Mouse (Mus musculus) ES-E14 (cell line): ENCODE measurements around the gene Gpx3. TPM values are rescaled to one million over a fixed set of nuclear protein-coding genes. Genes with fewer than 3 reads are reported as not detected.

Source experiments
- DNase-seq: peaks from one replicate; pipeline ENCODE4 v3.0.0-alpha.2; 2013; ENCODE audit warnings: low read depth, low spot score
- H3K27ac ChIP-seq: 2 replicates; pipeline ENCODE4 v1.5.1; 2012; ENCODE audit warnings: low read depth, mild to moderate bottlenecking, low read length, moderate library complexity, mixed read lengths; ENCODE audit not compliant: poor library complexity, insufficient read depth, severe bottlenecking
- H3K36me3 ChIP-seq: 2 replicates; pipeline ENCODE4 v1.6.1; 2012; ENCODE audit warnings: mild to moderate bottlenecking, low read length, moderate library complexity, mixed read lengths; ENCODE audit not compliant: control insufficient read depth, poor library complexity, insufficient read depth, severe bottlenecking
- H3K4me1 ChIP-seq, 2 experiments: fragments of 150-350 bp in 1 of 2; sonication (generic) in 1 of 2; 2 replicates each; pipeline ENCODE4 v1.6.1; 2012; ENCODE audit warnings: low read length in 2 of 2, mild to moderate bottlenecking in 1 of 2, mixed read lengths in 1 of 2; ENCODE audit not compliant: control insufficient read depth in 2 of 2, insufficient read depth in 2 of 2, poor library complexity in 1 of 2
- H3K4me3 ChIP-seq, 2 experiments: fragments of 150-350 bp in 1 of 2; sonication (generic) in 1 of 2; 2 replicates each; pipeline ENCODE4 v1.5.1; 2012; ENCODE audit warnings: low read length in 2 of 2, low read depth in 1 of 2, mild to moderate bottlenecking in 1 of 2, mixed read lengths in 1 of 2; ENCODE audit not compliant: insufficient read depth in 1 of 2, poor library complexity in 1 of 2, severe bottlenecking in 1 of 2
- H3K9ac ChIP-seq: 2 replicates; pipeline ENCODE4 v1.6.1; 2012; ENCODE audit warnings: low read depth, mild to moderate bottlenecking, low read length, mixed read lengths; ENCODE audit not compliant: poor library complexity, insufficient read depth, severe bottlenecking
- H3K9me3 ChIP-seq: fragments of 150-350 bp; sonication (generic); 2 replicates; pipeline ENCODE4 v1.6.1; 2012; ENCODE audit warnings: low read depth, mild to moderate bottlenecking, low read length; ENCODE audit not compliant: control insufficient read depth, insufficient read depth
- CHD2 ChIP-seq: IDR thresholded peaks from 2 replicates; pipeline ENCODE4 v1.6.1; 2014; ENCODE audit warnings: mild to moderate bottlenecking, low read depth, low read length, inconsistent platforms
- HCFC1 ChIP-seq: IDR thresholded peaks from 2 replicates; pipeline ENCODE4 v1.6.1; 2012; ENCODE audit warnings: low read length, inconsistent platforms, borderline replicate concordance; ENCODE audit not compliant: insufficient read depth
- MAFK ChIP-seq: IDR thresholded peaks from 2 replicates; pipeline ENCODE4 v1.6.1; 2014; ENCODE audit warnings: mild to moderate bottlenecking, low read depth, low read length, inconsistent platforms; ENCODE audit not compliant: insufficient read depth
- ZC3H11A ChIP-seq: IDR thresholded peaks from 2 replicates; pipeline ENCODE4 v1.6.1; 2012; ENCODE audit warnings: low read depth, mild to moderate bottlenecking, inconsistent platforms, low read length, borderline replicate concordance
- ZNF384 ChIP-seq: IDR thresholded peaks from 2 replicates; pipeline ENCODE4 v1.6.1; 2012; ENCODE audit warnings: low read depth, low read length, inconsistent platforms
- in situ Hi-C, 2 experiments: fragments of 600-800 bp; cut with MboI; formaldehyde crosslinking; loops; one replicate each; pipeline ENCODE4 v1.15.1; 2025; ENCODE audit warnings: low sequenced_read_pairs in 2 of 2, inconsistent platforms in 1 of 2; ENCODE audit not compliant: unreplicated experiment in 2 of 2
- total RNA-seq: library from RNA; depleted of rRNA; stranded (reverse); fragments of 300-350 nt; gene quantifications from 2 replicates; pipeline ENCODE4 v1.2.3, GENCODE M21; 2012

Gene Gpx3
- total RNA-seq, 1 experiment, result 11.4 TPM

GRCm38 (mm10) chr11:54903940-54904706, 1.9 kb downstream of the Gpx3 start:
- no peak overlapping the region for H3K4me3 ChIP-seq
- H3K9ac ChIP-seq, result no peak overlapping the region
- no peak overlapping the region for H3K27ac ChIP-seq
- in situ Hi-C loops, result no loop called here
- no peak for DNase-seq
- peaks cover 1% of the 10 kb centered on the region; the same call in 1 of the 2 replicates for H3K36me3 ChIP-seq
- peaks cover 0 to 2% of the 10 kb centered on the region in 2 experiments; a peak in 1 of 4 replicates for H3K4me1 ChIP-seq
- no peaks in the 10 kb centered on the region for H3K9me3 ChIP-seq
- no peak for TF ChIP-seq HCFC1
- TF ChIP-seq ZC3H11A, result no peak
- no peak for TF ChIP-seq ZNF384
- TF ChIP-seq CHD2, result no peak
- TF ChIP-seq MAFK, result no peak

- in situ Hi-C loops, result no loop called here
- Histone ChIP-seq H3K4me1 (peaks cover 0 to 2% of the 10 kb centered on the region in 2 experiments; a peak in 1 of 4 replicates), H3K9ac (no peak overlapping the region), H3K4me3 (no peak overlapping the region), H3K27ac (no peak overlapping the region), H3K9me3 (no peaks in the 10 kb centered on the region), H3K36me3 (peaks cover 9% of the 10 kb centered on the region; the same call in 1 of the 2 replicates)
- DNase-seq, result no peak
- no peak for TF ChIP-seq ZNF384
- no peak for TF ChIP-seq CHD2
- TF ChIP-seq HCFC1, result no peak
- no peak for TF ChIP-seq ZC3H11A
- TF ChIP-seq MAFK, result no peak
Measured at GRCm38 (mm10) chr11:54905086-54905485, 2.8 kb downstream of the Gpx3 start.

GRCm38 (mm10) chr11:54905931-54906330, 3.7 kb downstream of the Gpx3 start:
- Histone ChIP-seq H3K36me3 (peaks cover 17% of the 10 kb centered on the region), H3K9me3 (no peaks in the 10 kb centered on the region), H3K4me3 (no peak overlapping the region), H3K4me1 (peaks cover 0 to 2% of the 10 kb centered on the region in 2 experiments; a peak in 1 of 4 replicates), H3K9ac (no peak overlapping the region), H3K27ac (no peak overlapping the region)
- TF ChIP-seq ZC3H11A (no peak), ZNF384 (no peak), CHD2 (no peak), HCFC1 (no peak), MAFK (no peak)
- no peak for DNase-seq
- in situ Hi-C loops, result no loop called here

DNA sequence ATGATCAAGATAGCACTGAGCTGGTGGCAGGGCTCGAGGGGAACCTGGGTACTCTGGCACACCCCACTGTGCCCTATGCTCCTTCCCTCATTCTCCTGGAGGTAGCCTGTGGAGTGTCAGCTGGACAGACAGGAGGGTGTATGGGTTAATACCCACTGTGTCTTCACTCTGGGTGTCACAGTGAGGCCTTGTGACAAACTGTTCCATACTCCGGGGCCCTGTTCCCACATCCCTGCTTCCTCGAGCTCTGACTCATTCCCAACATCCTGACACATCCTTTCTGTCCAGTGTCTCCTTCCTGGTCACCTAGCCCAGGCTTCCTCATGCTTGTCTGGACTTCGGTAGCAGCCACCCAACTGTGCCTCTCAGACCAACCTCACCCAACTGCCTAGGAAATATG, 4.2 kb downstream of the Gpx3 start:
- Histone ChIP-seq H3K4me1 (peaks cover 0 to 2% of the 10 kb centered on the region in 2 experiments; a peak in 1 of 4 replicates), H3K36me3 (peaks cover 21% of the 10 kb centered on the region), H3K9ac (no peak overlapping the region), H3K4me3 (no peak overlapping the region), H3K27ac (no peak overlapping the region), H3K9me3 (no peaks in the 10 kb centered on the region)
- in situ Hi-C loops, result no loop called here
- TF ChIP-seq ZNF384 (no peak), HCFC1 (no peak), ZC3H11A (no peak)
- DNase-seq, result no peak

DNA sequence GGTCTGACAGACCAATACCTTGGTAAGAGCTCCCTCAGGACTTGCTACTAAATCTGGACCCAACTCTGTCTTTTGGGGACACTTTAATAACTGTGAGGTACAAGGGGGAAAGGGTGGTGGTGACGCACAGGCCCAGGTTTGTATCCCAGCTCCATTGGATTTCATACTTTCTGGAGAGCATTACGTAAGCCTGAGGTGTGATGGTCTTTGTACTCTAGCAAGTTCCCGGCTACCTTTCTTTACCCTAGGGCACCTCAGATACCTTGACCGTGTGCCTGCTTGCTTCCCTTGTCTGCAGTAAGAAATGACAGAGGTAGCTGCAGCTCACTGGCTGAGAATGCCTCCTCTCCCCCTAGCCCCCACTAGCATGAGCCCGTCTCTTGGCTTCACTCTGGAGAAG, 5.0 kb downstream of the Gpx3 start:
- no peaks in the 10 kb centered on the region for H3K9me3 ChIP-seq
- H3K27ac ChIP-seq, result no peak overlapping the region
- peaks cover 0 to 2% of the 10 kb centered on the region in 2 experiments; a peak in 1 of 4 replicates for H3K4me1 ChIP-seq
- in situ Hi-C loops, result no loop called here
- no peak for DNase-seq
- peaks cover 21% of the 10 kb centered on the region for H3K36me3 ChIP-seq
- H3K9ac ChIP-seq, result no peak overlapping the region
- no peak for TF ChIP-seq HCFC1
- no peak for TF ChIP-seq CHD2
- no peak for TF ChIP-seq ZC3H11A
- TF ChIP-seq ZNF384, result no peak
- TF ChIP-seq MAFK, result no peak
- no peak overlapping the region for H3K4me3 ChIP-seq
